Mouse (Mus musculus): ENCODE data around the gene Creb3l4. TPM values are rescaled to one million over a fixed set of nuclear protein-coding genes. Genes with fewer than 3 reads are reported as not detected.
"Not testable (repeated sequence)": the region's sequence is repeated elsewhere in the genome, so short reads cannot be mapped to it uniquely, and the experiment has no call there.

The Creb3l4 gene
- polyA plus RNA-seq, 1 experiment from 2014 or later: 3.5 TPM

DNA sequence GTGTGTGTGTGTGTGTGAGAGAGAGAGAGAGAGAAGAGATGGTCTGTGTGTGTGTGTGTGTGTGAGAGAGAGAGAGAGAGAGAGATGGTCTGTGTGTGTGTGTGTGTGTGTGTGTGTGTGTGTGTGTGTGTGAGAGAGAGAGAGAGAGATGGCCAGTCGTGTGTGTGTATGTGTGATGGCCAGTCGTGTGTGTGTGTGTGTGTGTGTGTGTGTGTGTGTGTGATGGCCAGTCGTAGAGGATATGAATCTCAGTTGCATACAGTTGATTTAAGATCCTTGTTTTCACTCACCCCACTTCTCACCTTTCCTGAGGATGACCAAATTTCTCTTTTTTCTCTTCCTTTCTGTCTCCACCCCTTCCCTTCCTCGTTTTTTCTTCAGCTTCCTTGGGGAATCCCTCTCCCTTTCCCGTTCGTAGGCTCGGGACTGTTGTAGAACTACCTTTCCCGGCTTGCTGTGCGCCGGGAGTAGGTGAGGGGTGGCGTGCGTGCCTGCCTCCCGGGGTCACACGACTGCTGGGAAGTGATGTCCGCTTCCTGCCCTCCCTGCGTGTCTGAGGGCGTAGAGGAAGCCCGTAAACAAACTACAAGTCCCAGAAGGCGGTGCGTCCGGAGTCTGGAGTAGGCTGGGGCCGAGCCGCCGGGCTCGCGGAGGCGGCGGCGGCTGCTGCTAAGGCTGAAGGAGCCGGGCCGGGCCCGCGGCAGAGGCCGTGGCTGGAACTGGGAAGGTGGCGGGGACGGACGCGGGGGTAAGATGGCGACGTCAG lies 10.5 kb upstream of the Creb3l4 start, which contains the start of gene Crtc2:
TSS of gene Crtc2 (plus strand) at position 511 of the 766 bp plus-strand sequence.
- peak within 1 kb of the TSS; percentile 89 for H3K4me2 ChIP-seq (ENCODE audit: low read length)
- peaks cover 9 to 20% of the 10 kb centered on the region in 2 experiments for H3K4me1 ChIP-seq (ENCODE audit: control insufficient read depth in 2 of 2, insufficient read depth in 2 of 2, low read length in 2 of 2)
- WGBS: 2% methylated on average over 40 of the region's 40 CpGs
- H3K9ac ChIP-seq (ENCODE audit: low read length): peak within 1 kb of the TSS; percentile 87
- peak within 1 kb of the TSS; percentile 79 to 95 for H3K27ac ChIP-seq (replicated peaks in 1 of 2; ENCODE audit: control insufficient read depth in 1 of 2, insufficient read depth in 1 of 2, low read depth in 2 of 2, low read length in 2 of 2)
- ATAC-seq (ENCODE audit: insufficient number of reproducible peaks, insufficient read depth, low FRiP score, low read depth): peak; percentile 95
- H3K9me3 ChIP-seq (ENCODE audit: control insufficient read depth, low read length): no peaks in the 10 kb centered on the region
- peak within 1 kb of the TSS; percentile 87 to 100 for H3K4me3 ChIP-seq (ENCODE audit: control insufficient read depth in 1 of 2, insufficient read depth in 1 of 2, low read depth in 1 of 2, low read length in 2 of 2)
- H3K27me3 ChIP-seq (ENCODE audit: control insufficient read depth, insufficient read depth, low read length): no peaks in the 10 kb centered on the region
- H3K36me3 ChIP-seq (ENCODE audit: control insufficient read depth, insufficient read depth, low read length): peaks cover 46% of the 10 kb centered on the region

DNA sequence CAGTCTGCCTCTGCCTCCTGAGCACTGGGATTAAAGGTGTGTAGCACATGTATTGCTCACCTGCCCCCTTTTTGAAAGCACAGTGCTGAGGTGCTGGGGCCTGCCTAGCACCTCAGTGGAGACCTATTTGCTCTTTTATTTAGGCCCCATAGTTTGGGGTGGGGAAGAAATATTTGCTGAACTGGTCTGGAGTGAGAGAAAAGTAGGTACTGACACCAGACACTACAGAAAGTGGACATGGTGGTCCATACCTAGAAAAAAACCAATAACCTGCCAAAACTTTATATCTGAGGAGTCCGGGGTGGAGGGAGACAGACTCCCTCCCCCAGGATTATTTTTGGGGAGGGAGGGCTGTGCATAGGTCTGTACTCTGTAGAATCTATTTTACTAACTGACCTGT lies 9.9 kb upstream of the Creb3l4 start:
- H3K9me3 ChIP-seq (ENCODE audit: control insufficient read depth, low read length); H3K27ac ChIP-seq (replicated peaks in 1 of 2; ENCODE audit: control insufficient read depth in 1 of 2, insufficient read depth in 1 of 2, low read depth in 2 of 2, low read length in 2 of 2); H3K27me3 ChIP-seq (ENCODE audit: control insufficient read depth, insufficient read depth, low read length); H3K4me3 ChIP-seq (ENCODE audit: control insufficient read depth in 1 of 2, insufficient read depth in 1 of 2, low read depth in 1 of 2, low read length in 2 of 2); H3K9ac ChIP-seq (ENCODE audit: low read length); ATAC-seq (ENCODE audit: insufficient number of reproducible peaks, insufficient read depth, low FRiP score, low read depth): not testable (repeated sequence)
- WGBS: 76% methylated on average over 1 of the region's 1 CpGs
- H3K4me2 ChIP-seq (ENCODE audit: low read length): peak overlapping the region; percentile 57; the same call in 1 of the 2 replicates
- peaks cover 9 to 20% of the 10 kb centered on the region in 2 experiments for H3K4me1 ChIP-seq (ENCODE audit: control insufficient read depth in 2 of 2, insufficient read depth in 2 of 2, low read length in 2 of 2)
- peaks cover 39% of the 10 kb centered on the region for H3K36me3 ChIP-seq (ENCODE audit: control insufficient read depth, insufficient read depth, low read length)

DNA sequence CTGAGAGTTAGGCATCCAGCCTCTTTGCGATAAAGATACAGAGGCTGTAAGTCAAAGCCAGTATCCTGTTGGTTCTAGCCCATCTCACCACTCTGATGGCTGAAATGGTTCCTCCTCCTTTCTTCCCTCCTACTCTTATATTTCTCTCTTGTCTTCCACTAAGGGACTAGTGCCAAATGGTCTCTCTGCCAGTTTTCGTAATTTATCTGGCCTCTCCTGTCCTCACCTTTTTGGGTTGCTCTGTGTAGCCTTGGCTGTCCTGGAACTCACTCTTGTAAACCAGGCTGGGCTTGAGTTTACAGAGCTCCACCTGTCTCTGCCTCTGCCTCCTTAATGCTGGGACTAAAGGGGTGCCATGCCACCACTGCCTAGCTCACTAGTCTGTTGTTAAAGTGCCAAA lies 9.3 kb upstream of the Creb3l4 start:
- not testable (repeated sequence) for H3K27me3 ChIP-seq (ENCODE audit: control insufficient read depth, insufficient read depth, low read length); H3K9me3 ChIP-seq (ENCODE audit: control insufficient read depth, low read length); ATAC-seq (ENCODE audit: insufficient number of reproducible peaks, insufficient read depth, low FRiP score, low read depth); H3K4me3 ChIP-seq (ENCODE audit: control insufficient read depth in 1 of 2, insufficient read depth in 1 of 2, low read depth in 1 of 2, low read length in 2 of 2); H3K4me2 ChIP-seq (ENCODE audit: low read length); H3K27ac ChIP-seq (replicated peaks in 1 of 2; ENCODE audit: control insufficient read depth in 1 of 2, insufficient read depth in 1 of 2, low read depth in 2 of 2, low read length in 2 of 2); H3K9ac ChIP-seq (ENCODE audit: low read length)
- Histone ChIP-seq H3K36me3 (ENCODE audit: control insufficient read depth, insufficient read depth, low read length) (peaks cover 34% of the 10 kb centered on the region), H3K4me1 (ENCODE audit: control insufficient read depth in 2 of 2, insufficient read depth in 2 of 2, low read length in 2 of 2) (peaks cover 10 to 20% of the 10 kb centered on the region in 2 experiments)
- 67% methylated on average over 2 of the region's 2 CpGs for WGBS

DNA sequence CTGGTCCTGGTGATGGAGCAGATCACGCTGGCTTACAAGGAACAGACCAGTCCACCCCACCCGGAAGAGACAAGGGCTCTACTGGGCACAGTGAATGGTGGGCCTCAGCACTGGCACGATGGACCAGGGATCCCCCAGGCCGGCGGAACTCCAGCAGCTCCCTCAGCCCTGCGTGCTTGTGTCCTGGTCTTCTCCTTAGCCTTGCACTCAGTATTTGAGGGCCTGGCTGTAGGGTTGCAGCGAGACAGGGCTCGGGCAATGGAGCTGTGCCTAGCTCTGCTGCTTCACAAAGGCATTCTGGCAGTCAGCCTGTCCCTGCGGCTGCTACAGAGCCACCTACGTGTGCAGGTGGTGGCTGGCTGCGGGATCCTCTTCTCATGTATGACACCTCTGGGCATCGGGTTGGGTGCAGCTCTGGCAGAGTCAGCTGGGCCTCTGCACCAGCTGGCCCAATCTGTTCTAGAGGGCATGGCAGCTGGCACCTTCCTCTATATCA lies 8.5 kb upstream of the Creb3l4 start:
- WGBS: 93% methylated on average over 6 of the region's 12 CpGs
- not testable (repeated sequence) for ATAC-seq (ENCODE audit: insufficient number of reproducible peaks, insufficient read depth, low FRiP score, low read depth); H3K4me2 ChIP-seq (ENCODE audit: low read length); H3K4me3 ChIP-seq (ENCODE audit: control insufficient read depth in 1 of 2, insufficient read depth in 1 of 2, low read depth in 1 of 2, low read length in 2 of 2); H3K27ac ChIP-seq (replicated peaks in 1 of 2; ENCODE audit: control insufficient read depth in 1 of 2, insufficient read depth in 1 of 2, low read depth in 2 of 2, low read length in 2 of 2); H3K9ac ChIP-seq (ENCODE audit: low read length); H3K27me3 ChIP-seq (ENCODE audit: control insufficient read depth, insufficient read depth, low read length); H3K9me3 ChIP-seq (ENCODE audit: control insufficient read depth, low read length)
- peaks cover 25% of the 10 kb centered on the region for H3K36me3 ChIP-seq (ENCODE audit: control insufficient read depth, insufficient read depth, low read length)
- H3K4me1 ChIP-seq (ENCODE audit: control insufficient read depth in 2 of 2, insufficient read depth in 2 of 2, low read length in 2 of 2): peaks cover 12 to 23% of the 10 kb centered on the region in 2 experiments

DNA sequence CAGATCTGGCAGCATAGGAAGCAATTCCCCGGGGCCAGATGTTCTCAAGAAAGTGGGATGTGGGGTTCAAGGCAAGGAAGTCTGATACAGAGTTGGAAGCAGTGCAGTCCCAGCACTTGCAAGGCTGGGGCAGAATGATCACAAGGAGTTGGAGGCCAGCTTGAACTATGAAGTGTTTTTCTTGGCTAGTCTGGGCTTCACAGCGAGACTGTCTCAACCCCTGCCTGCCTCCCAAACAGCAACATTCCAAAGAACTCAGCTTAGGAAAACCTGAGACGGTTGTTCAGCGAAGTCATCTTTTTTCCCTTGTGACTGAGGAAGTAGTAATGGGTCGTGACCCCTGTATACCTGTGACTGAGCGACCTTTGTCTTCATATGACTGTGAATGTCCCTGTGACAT lies 7.5 kb upstream of the Creb3l4 start:
- no peaks in the 10 kb centered on the region for H3K27me3 ChIP-seq (ENCODE audit: control insufficient read depth, insufficient read depth, low read length)
- no peak overlapping the region for H3K9ac ChIP-seq (ENCODE audit: low read length)
- H3K36me3 ChIP-seq (ENCODE audit: control insufficient read depth, insufficient read depth, low read length): peaks cover 21% of the 10 kb centered on the region
- ATAC-seq (ENCODE audit: insufficient number of reproducible peaks, insufficient read depth, low FRiP score, low read depth): no peak
- 67% methylated on average over 6 of the region's 6 CpGs for WGBS
- H3K4me3 ChIP-seq (ENCODE audit: control insufficient read depth in 1 of 2, insufficient read depth in 1 of 2, low read depth in 1 of 2, low read length in 2 of 2): no peak overlapping the region
- no peaks in the 10 kb centered on the region for H3K9me3 ChIP-seq (ENCODE audit: control insufficient read depth, low read length)
- peaks cover 14 to 23% of the 10 kb centered on the region in 2 experiments for H3K4me1 ChIP-seq (ENCODE audit: control insufficient read depth in 2 of 2, insufficient read depth in 2 of 2, low read length in 2 of 2)
- no peak overlapping the region for H3K27ac ChIP-seq (replicated peaks in 1 of 2; ENCODE audit: control insufficient read depth in 1 of 2, insufficient read depth in 1 of 2, low read depth in 2 of 2, low read length in 2 of 2)
- H3K4me2 ChIP-seq (ENCODE audit: low read length): no peak overlapping the region

DNA sequence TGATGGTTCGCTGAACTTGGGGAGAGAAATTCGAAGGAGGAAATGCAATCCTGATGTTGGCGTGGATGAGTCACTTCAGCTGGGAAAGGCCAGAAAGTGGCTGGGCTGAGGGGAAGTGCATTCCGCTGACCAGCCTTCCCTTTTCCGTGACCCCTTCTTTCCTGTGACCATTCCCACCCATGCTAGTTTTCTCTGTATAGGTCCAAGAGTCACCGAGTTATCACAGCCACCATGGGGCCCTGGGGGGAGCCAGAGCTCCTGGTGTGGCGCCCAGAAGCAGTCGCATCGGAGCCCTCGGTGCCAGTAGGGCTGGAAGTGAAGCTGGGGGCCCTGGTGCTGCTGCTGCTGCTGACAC lies 5.4 kb upstream of the Creb3l4 start:
- Histone ChIP-seq H3K27ac (replicated peaks in 1 of 2; ENCODE audit: control insufficient read depth in 1 of 2, insufficient read depth in 1 of 2, low read depth in 2 of 2, low read length in 2 of 2) (peak overlapping the region; percentile 90), H3K4me2 (ENCODE audit: low read length) (peak overlapping the region; percentile 85), H3K9me3 (ENCODE audit: control insufficient read depth, low read length) (no peaks in the 10 kb centered on the region), H3K9ac (ENCODE audit: low read length) (peak overlapping the region; percentile 91), H3K27me3 (ENCODE audit: control insufficient read depth, insufficient read depth, low read length) (no peaks in the 10 kb centered on the region), H3K4me3 (ENCODE audit: control insufficient read depth in 1 of 2, insufficient read depth in 1 of 2, low read depth in 1 of 2, low read length in 2 of 2) (peak overlapping the region; percentile 78 to 80), H3K36me3 (ENCODE audit: control insufficient read depth, insufficient read depth, low read length) (peaks cover 21% of the 10 kb centered on the region), H3K4me1 (ENCODE audit: control insufficient read depth in 2 of 2, insufficient read depth in 2 of 2, low read length in 2 of 2) (peaks cover 11 to 15% of the 10 kb centered on the region in 2 experiments)
- 2% methylated on average over 10 of the region's 10 CpGs for WGBS
- ATAC-seq (ENCODE audit: insufficient number of reproducible peaks, insufficient read depth, low FRiP score, low read depth): 0 out of 2 replicates have a peak, but pooled peaks have one; percentile 3

DNA sequence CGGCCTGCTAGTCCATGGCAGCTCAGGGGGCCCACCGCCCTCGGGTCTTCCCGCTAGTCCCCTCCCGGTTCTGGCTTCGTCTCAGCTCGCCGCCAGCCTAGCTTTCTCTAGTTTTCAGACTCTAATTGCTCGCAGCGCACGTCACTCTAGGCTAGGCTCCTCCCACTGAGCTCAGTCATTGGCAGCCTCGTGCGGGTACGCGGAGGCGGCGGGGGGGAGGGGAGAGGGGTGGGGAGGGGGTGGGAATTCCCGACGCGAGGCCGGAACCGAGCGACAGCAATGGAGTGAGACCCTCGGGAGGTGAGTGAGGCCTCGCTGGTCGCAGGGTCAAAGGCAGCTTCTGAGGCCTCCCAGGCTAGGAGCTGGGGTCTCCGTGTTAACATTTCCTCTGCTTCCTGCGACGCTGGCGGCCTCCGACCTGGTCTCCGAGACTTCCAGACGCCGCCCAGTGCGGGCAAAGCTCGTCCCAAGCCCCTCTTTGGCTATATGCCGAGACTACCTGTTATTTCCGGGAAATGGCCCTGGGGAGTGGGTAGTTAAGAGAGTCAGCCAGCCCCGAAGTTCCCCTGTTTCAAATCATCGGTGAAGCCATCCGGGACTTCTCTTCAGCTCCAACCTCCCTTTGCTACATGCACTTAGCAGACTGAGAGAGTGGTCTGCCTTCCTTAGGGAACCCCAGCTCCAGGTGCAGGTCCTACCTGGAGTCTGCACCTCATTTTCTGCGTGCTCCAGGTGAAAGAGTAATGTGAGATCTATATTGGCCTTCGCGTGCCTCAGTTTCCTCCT lies 4.8 kb upstream of the Creb3l4 start, which contains the start of gene Slc39a1:
TSS of gene Slc39a1 (plus strand) at position 213 of the 786 bp plus-strand sequence.
- peak; percentile 92 for ATAC-seq (ENCODE audit: insufficient number of reproducible peaks, insufficient read depth, low FRiP score, low read depth)
- Histone ChIP-seq H3K27ac (replicated peaks in 1 of 2; ENCODE audit: control insufficient read depth in 1 of 2, insufficient read depth in 1 of 2, low read depth in 2 of 2, low read length in 2 of 2) (peak within 1 kb of the TSS; percentile 90 to 92), H3K9me3 (ENCODE audit: control insufficient read depth, low read length) (no peaks in the 10 kb centered on the region), H3K4me2 (ENCODE audit: low read length) (peak within 1 kb of the TSS; percentile 85), H3K9ac (ENCODE audit: low read length) (peak within 1 kb of the TSS; percentile 91), H3K27me3 (ENCODE audit: control insufficient read depth, insufficient read depth, low read length) (no peaks in the 10 kb centered on the region), H3K36me3 (ENCODE audit: control insufficient read depth, insufficient read depth, low read length) (peaks cover 21% of the 10 kb centered on the region), H3K4me1 (ENCODE audit: control insufficient read depth in 2 of 2, insufficient read depth in 2 of 2, low read length in 2 of 2) (peaks cover 13 to 17% of the 10 kb centered on the region in 2 experiments), H3K4me3 (ENCODE audit: control insufficient read depth in 1 of 2, insufficient read depth in 1 of 2, low read depth in 1 of 2, low read length in 2 of 2) (peak within 1 kb of the TSS; percentile 78 to 80)
- WGBS: under 1% methylated on average over 40 of the region's 44 CpGs
